Mouse (Mus musculus): ENCODE data around the gene Ssr3. TPM values are rescaled to one million over a fixed set of nuclear protein-coding genes. Genes with fewer than 3 reads are reported as not detected.

Gene Ssr3
- total RNA-seq, 2 experiments from 2014 or later: 91.3 to 114 TPM

DNA sequence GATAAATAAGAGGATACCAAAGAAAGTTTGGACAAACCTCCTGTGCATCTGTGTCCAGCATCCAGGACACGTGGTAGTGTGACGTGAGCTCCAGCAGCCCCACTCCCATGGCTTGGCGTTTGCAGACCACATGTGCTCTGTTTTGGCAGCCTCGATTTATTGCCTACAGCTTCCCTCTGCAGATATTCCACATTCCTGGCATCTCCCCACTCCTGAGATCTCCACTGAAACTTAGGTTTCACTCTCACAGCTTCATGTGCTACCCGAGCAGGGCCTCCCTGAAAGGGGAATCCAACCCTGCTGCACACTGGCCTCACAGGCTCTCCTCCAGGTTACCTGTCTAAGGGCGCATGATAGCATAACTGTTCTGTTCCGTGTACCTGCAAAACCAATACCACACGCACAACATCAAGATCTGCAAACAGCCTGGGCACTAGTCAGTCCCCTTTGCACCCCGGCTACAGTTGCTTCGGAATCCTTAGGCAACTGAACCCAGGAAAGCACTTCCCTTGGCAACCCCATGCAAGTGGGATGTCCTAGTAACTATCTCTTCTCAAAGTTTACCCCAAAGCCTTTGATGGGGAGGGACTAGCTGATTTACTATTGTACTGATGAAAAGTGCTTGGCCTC is 54.5 kb downstream of the Ssr3 start:
- no peak for ATAC-seq (replicated peaks; ENCODE audit: low FRiP score, poor library complexity, severe bottlenecking)

Other genes with a start within 250 kb of the Ssr3 start
- 2.9 and 6.7 TPM in 2 replicates for gene Tiparp, start 135.8 kb upstream of the Ssr3 start, total RNA-seq (2015; ENCODE audit: low replicate concordance)
- gene Tiparp, start 135.8 kb upstream of the Ssr3 start, total RNA-seq (2017; ENCODE audit: low replicate concordance): 3.8 and 4.2 TPM in 2 replicates